Mouse (Mus musculus): Measurements from ENCODE around the gene Olfr120.
"Not testable (repeated sequence)": the region's sequence is repeated elsewhere in the genome, so short reads cannot be mapped to it uniquely, and the experiment has no call there.

The Olfr120 gene

DNA sequence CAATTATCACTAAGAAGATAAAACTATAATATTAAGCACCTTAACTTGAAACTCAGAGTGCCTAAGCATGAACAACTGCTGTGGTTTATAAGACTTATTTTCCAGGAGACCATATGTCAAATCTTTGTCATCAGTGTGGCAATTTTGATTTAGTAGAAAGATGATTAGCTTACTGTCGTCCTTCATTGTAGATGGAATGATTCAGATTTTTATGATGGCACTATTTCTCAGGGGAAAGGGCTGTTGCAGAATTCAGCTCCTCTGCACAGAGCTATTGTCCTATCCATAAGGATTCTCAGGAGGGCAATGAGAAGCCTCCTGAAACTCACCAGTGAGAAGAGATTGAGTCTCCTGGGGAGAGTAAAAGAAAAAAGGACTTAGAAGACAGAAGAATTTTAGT is at the start of gene Olfr120:
Olfr120 (plus strand) TSS at position 301 of the 400 bp plus-strand sequence.
- DNase-seq, result no peak

- not testable (repeated sequence) for DNase-seq
These were observed 25.3 kb upstream of the Olfr120 start, which contains the start of gene Olfr119 for GRCm38 (mm10) chr17:37696264-37696663. TSS of gene Olfr119 (plus strand) at chr17:37696564.

- no peak for DNase-seq
These were observed 16.5 kb downstream of the Olfr120 start for GRCm38 (mm10) chr17:37738070-37738469.

DNA sequence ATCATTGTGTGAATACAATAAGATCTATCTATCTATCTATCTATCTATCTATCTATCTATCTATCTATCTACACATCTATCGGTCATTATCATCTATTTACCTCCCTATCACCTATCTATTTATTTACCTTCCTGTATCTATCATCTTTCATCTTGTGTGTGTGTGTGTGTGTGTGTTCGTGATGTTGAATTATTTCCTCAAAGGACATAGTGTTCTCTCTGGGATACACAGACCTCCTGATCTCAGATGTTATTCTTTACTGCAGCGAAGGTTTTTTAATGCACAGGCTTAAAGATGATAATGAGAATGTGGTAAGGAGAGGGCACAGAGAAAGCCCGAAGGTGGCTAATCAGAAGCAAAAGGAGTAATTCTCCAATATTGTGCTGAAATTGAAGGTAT is 46.7 kb downstream of the Olfr120 start, which contains the start of gene Olfr122:
Olfr122 (plus strand) TSS at position 301 of the 400 bp plus-strand sequence.
- DNase-seq, result no peak

Measured in embryo, embryonic 11 days (tissue).